Mouse (Mus musculus) embryonic fibroblast, embryonic 13.5 days (primary cell): ENCODE measurements around the gene Atg7. TPM values are rescaled to one million over a fixed set of nuclear protein-coding genes. Genes with fewer than 3 reads are reported as not detected.

Source experiments
- H3K27ac ChIP-seq: 2 replicates; pipeline ENCODE4 v1.5.1; 2012; ENCODE audit warnings: low read length, control low read depth, inconsistent platforms; ENCODE audit not compliant: insufficient read depth
- H3K4me1 ChIP-seq: 2 replicates; pipeline ENCODE4 v1.6.1; 2011; ENCODE audit warnings: low read length; ENCODE audit not compliant: control insufficient read depth, insufficient read depth
- H3K4me3 ChIP-seq: 2 replicates; pipeline ENCODE4 v1.5.1; 2011; ENCODE audit warnings: mild to moderate bottlenecking, control low read depth, low read length; ENCODE audit not compliant: insufficient read depth
- CTCF ChIP-seq: IDR thresholded peaks from 2 replicates; pipeline ENCODE4 v1.5.1; 2011; ENCODE audit warnings: mild to moderate bottlenecking, control low read depth, low read length, moderate library complexity, borderline replicate concordance; ENCODE audit not compliant: insufficient read depth
- POLR2A ChIP-seq: IDR thresholded peaks from 2 replicates; pipeline ENCODE4 v1.6.1; 2011; ENCODE audit warnings: low read depth, mild to moderate bottlenecking, control low read depth, low read length, moderate library complexity
- polyA plus RNA-seq: library from polyadenylated mRNA; stranded (reverse); fragments of >200 nt; gene quantifications from 2 replicates; pipeline ENCODE4 v1.2.4, GENCODE M21; 2011; ENCODE audit warnings: low read depth; ENCODE audit not compliant: missing spikeins, insufficient read length

Gene Atg7
- polyA plus RNA-seq, 1 experiment, result 14.8 TPM

DNA sequence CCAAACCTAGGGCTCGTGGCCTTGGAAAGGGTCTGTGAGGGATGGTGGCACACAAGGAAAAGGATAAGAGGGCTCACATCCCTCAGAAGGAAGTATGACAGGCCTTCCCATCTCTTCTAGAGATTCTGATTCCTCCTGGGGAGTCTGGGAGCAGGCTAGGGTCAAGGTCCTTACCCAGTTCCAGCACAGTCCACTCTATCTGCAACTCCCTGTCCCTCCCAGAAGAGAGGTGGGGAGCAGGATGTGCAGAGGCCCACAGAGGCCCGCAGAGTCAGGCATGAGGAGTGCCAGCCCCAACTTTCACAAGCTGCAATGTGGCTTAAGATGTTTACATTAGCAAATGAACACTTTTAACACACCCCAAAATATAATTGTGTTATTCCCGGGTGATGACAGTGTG lies 212.7 kb downstream of the Atg7 start:
- TF ChIP-seq POLR2A, result no peak
- no peak for TF ChIP-seq CTCF
- no peak overlapping the region for H3K27ac ChIP-seq
- H3K4me3 ChIP-seq, result no peak overlapping the region
- 0 out of 2 replicates have a peak, but pooled peaks cover 4% of the 10 kb centered on the region for H3K4me1 ChIP-seq

DNA sequence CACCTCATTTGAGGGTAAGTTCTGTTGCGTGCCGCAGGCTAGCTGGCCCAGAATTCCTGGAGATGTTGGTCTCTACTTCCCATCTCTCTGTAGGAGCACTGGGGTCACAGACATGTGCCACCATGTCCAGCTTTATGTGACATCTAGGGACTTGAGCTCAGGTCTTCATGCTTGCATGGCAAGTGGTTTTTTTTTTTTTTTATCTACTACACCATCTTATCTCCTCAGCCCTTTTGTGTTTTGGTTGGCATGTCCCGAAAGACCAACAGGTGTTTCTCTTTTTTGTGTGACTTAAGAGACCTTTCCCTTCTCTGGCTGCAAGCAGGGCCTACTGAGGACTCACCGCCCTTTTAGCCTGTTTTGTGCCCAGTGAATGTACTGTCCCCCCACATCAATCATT lies 213.6 kb downstream of the Atg7 start:
- Histone ChIP-seq H3K27ac (no peak overlapping the region), H3K4me1 (peaks cover 9% of the 10 kb centered on the region), H3K4me3 (no peak overlapping the region)
- TF ChIP-seq POLR2A (no peak), CTCF (no peak)

DNA sequence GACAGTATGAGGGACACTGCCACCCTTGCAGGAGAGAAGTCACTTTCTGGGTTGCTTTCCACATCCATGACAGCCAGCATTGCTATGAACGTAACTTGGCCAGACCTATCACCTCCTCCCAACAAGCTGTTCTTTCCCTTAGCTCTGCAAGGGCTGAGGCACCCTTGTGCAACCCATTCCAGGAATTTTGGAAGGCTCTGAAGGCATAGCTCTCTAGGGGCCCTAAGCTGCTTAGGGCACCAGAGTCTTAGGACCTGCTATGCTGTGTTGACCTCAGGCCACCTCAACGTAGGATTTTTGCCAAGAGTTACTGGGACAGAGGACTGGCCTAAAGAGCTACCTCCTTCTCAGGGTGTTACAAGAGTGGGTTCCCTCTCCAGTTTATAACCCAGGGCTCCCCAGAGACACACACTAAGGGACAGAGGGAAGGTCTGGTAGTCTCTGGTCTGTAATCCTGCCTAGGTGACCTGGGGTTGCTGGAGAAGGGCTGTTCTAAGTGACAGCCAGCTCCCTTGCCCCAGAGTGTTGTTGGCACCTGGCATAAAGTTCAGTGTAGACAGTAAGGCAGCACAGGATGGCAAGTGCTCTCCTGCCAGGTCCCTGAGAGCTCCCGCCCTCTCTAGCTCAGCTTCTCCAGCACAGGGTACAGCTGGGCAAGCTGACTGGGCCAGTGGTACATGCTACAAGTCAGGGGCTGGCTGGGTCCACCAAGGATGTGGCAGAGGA lies 215.3 kb downstream of the Atg7 start:
- H3K27ac ChIP-seq, result no peak overlapping the region
- H3K4me1 ChIP-seq, result peaks cover 15% of the 10 kb centered on the region
- no peak overlapping the region for H3K4me3 ChIP-seq
- TF ChIP-seq CTCF, result no peak
- TF ChIP-seq POLR2A, result no peak

DNA sequence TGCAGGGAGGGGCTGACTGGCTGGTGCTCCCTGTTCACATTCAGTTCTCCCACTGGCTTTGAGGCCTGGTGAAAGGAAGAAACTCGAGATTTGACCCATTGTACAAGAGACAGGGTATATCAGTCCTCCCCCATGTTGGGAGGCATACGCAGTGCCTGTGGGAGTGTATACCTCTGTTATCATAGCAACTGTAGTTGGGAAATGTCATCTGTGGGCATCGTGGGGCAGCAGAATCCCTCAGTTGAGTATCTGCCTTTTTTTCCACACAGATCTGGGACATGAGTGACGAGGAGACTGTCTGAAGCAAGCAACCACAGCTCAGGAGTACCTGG lies 215.8 kb downstream of the Atg7 start:
- Histone ChIP-seq H3K4me3 (no peak overlapping the region), H3K4me1 (peaks cover 15% of the 10 kb centered on the region)
- no peak for TF ChIP-seq CTCF

DNA sequence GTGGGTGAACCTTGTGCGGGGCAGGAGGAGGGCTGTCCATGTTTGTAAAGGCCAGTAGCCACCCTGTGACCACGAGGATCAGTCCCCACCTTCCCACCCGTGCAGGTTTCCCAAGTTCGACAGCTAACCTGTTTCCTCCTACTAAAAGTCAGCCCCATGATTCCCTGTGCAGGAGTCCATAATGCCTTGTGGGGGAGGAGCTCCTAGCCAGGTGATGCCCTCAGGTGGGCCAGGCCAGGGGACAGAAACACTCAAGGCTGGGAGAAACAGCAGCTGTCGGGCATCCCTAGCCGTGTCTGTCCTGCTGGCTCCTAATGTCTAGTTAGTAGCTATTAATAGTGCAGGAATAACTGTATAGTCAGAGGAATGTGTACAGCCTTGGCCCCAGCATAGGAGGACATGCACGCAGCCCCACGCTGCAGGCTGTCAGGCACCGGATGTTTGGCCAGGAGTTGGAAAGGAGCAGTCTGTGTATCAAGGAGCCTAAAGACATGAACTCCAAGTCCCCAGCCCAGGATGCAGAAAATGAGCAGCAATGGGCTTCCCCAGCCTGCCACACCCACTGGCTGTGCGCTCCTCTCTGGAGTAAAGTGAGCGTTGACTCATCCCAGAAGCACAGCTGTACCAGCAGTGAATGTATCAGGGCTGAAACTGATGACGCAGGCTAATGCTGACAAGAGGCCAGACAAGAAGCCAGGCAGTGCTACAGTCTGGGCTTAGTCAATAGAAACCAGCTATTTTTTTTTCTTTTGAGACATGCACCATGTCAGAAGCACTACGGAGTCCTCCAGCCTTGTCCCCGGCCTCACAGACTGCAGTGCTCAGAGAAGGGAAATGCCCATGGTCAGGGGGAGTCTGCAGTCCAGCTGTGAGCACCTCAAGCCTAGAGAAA lies 218.0 kb downstream of the Atg7 start:
- H3K4me1 ChIP-seq, result peaks cover 15% of the 10 kb centered on the region
- H3K27ac ChIP-seq, result peak overlapping the region; percentile 37
- TF ChIP-seq POLR2A, result no peak
- no peak for TF ChIP-seq CTCF
- H3K4me3 ChIP-seq, result no peak overlapping the region

More for the DNA sequence above, 215.8 kb downstream of the Atg7 start:
- no peak overlapping the region for H3K27ac ChIP-seq

DNA sequence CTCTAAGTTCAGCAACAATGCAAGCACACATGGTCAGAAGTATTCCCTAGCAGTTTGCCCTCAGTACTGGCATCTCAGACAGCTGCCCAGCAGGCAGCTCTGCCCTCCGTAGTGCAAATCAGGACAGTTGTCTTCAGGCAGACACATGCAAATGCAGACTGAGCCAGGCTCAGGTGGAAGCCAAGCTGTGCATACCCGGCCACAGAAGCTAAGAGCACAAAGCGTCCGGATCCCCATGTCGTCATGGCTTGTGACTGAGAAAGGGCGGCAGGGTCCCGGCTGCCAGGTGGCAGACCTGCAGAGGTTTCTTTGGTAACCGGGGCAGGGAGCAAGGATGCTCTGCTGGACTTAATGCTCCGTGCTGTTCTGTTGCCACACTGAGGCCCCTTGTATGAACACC lies 218.7 kb downstream of the Atg7 start:
- H3K4me1 ChIP-seq, result peaks cover 20% of the 10 kb centered on the region
- TF ChIP-seq CTCF (no peak), POLR2A (no peak)

DNA sequence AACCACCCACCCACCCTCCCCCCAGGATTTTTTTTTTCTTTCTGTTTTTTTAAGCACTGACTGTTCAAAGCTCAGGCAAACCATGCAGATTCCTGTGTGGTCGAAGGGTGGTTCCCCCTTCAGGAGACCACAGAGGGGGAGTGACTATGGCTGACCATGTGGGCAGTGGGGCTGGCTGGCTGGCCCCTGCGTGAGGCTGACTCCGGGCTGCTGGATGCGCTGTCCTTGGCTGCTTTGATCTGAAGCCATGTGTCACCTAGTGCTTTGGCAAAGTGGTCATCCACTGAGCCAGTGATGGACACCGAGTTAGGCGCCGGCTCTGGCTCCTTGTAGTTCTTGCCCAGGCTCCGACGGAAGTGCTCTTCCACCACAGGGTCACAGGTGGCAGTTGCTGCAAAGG lies 219.1 kb downstream of the Atg7 start:
- Histone ChIP-seq H3K4me3 (no peak overlapping the region), H3K4me1 (peaks cover 23% of the 10 kb centered on the region), H3K27ac (no peak overlapping the region)
- no peak for TF ChIP-seq POLR2A
- TF ChIP-seq CTCF, result no peak

More for the DNA sequence above, 218.7 kb downstream of the Atg7 start:
- Histone ChIP-seq H3K27ac (peak overlapping the region; percentile 37), H3K4me3 (no peak overlapping the region)

DNA sequence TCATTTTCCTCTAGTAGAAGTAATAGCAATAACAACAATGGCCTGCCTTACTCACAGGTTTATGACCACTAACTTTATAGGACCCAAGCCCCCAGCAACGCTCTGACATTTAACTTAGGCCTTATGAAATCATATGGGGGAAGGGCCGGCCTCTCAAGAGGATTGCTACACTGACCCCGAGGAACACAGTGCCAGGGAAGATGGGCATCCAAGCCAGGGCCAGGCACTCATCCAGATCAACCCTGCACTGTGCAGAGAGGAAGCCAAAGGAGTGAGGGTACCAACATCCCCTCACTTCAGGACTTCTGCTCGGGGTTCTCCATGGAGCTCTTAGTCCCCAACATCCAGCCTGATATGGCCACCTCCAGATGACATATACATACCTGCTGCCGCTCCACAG lies 220.6 kb downstream of the Atg7 start:
- no peak for TF ChIP-seq CTCF
- no peak for TF ChIP-seq POLR2A
- H3K4me1 ChIP-seq, result peaks cover 23% of the 10 kb centered on the region
- H3K27ac ChIP-seq, result no peak overlapping the region
- no peak overlapping the region for H3K4me3 ChIP-seq

DNA sequence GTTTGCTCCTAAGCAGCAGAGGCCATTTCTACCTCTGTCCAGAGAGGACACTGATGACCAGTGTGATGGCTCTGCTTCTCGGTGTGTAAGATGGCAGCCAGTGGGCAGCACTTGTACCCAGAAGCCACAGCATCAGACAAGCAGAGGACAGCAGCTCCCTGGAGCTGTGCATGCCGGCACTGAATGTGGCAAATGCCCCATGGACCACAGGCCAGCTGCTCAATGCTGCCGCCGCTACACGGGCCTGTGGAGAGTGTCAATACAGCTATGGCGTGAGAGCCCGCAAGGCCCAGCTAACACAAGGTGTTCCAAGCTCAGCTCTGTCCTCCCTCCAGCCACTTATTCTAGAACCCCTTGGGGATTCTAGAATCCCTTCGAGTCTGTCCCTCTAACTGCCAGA lies 221.5 kb downstream of the Atg7 start:
- peaks cover 26% of the 10 kb centered on the region for H3K4me1 ChIP-seq
- no peak overlapping the region for H3K27ac ChIP-seq
- H3K4me3 ChIP-seq, result no peak overlapping the region
- TF ChIP-seq POLR2A, result no peak
- TF ChIP-seq CTCF, result no peak

DNA sequence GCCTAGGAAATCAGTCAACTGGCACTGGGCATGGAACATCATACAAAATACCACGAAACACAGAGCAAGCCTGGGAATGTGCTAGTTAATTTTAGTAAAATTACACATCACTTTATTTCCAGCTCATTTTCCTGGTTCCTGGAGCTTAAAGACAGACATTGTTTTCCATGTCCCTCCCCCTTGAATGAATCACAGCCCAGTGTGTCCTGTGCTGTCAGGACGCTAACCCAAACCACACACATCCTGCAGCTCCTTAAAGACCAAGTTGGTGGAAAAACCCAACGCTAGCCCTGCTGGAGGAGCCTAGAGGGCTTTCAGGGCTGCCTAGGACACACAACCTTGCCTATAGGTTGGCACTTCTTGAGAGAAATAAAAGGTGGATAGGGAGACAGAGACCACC lies 223.2 kb downstream of the Atg7 start:
- TF ChIP-seq POLR2A (no peak), CTCF (no peak)
- Histone ChIP-seq H3K27ac (peak overlapping the region; percentile 20), H3K4me3 (no peak overlapping the region), H3K4me1 (peaks cover 26% of the 10 kb centered on the region)
